Mouse (Mus musculus) liver, postnatal 0 days (tissue): ENCODE results near the gene Surf2. TPM values are rescaled to one million over a fixed set of nuclear protein-coding genes. Genes with fewer than 3 reads are reported as not detected.
A peak's percentile ranks its signal among the peaks of the same experiment; 100 is the strongest.

Experiments
- ATAC-seq: fragments of 200-750 bp; cut with Nextera tagmentation; 2 replicates; pipeline ENCODE4 v1.8.0; 2017; ENCODE audit warnings: mild to moderate bottlenecking, moderate library complexity
- DNase-seq: peaks from one replicate; pipeline ENCODE4 v3.0.0-alpha.2; 2016
- H3K27ac ChIP-seq: fragments of 300-500 bp; sonication (generic); 2 replicates; pipeline ENCODE4 v1.5.1; 2014; ENCODE audit warnings: antibody characterized with exemption, moderate library complexity, mild to moderate bottlenecking, low read depth
- H3K27me3 ChIP-seq: fragments of 300-500 bp; sonication (generic); 2 replicates; pipeline ENCODE4 v1.6.1; 2014; ENCODE audit warnings: low read length, control low read depth, mixed read lengths; ENCODE audit not compliant: insufficient read depth
- H3K36me3 ChIP-seq: fragments of 300-500 bp; sonication (generic); replicated peaks from 2 replicates; pipeline ENCODE4 v1.6.1; 2014; ENCODE audit warnings: mild to moderate bottlenecking, control low read depth, low read length, moderate library complexity, mixed read lengths; ENCODE audit not compliant: insufficient read depth
- H3K4me1 ChIP-seq: fragments of 300-500 bp; sonication (generic); 2 replicates; pipeline ENCODE4 v1.6.1; 2014; ENCODE audit warnings: antibody characterized with exemption, mild to moderate bottlenecking, control low read depth; ENCODE audit not compliant: insufficient read depth
- H3K4me2 ChIP-seq: fragments of 300-500 bp; sonication (generic); 2 replicates; pipeline ENCODE4 v1.6.1; 2014; ENCODE audit warnings: low read depth, mild to moderate bottlenecking, low read length, moderate library complexity, mixed read lengths
- H3K4me3 ChIP-seq: fragments of 300-500 bp; sonication (generic); 2 replicates; pipeline ENCODE4 v1.5.1; 2014; ENCODE audit warnings: low read depth, low read length
- H3K9ac ChIP-seq: fragments of 300-500 bp; sonication (generic); replicated peaks from 2 replicates; pipeline ENCODE4 v1.6.1; 2014; ENCODE audit warnings: mild to moderate bottlenecking, moderate library complexity
- H3K9me3 ChIP-seq: fragments of 300-500 bp; sonication (generic); 2 replicates; pipeline ENCODE4 v1.6.1; 2016; ENCODE audit warnings: mild to moderate bottlenecking, control low read depth, low read length, mixed read lengths
- CTCF ChIP-seq: sonication (generic); IDR thresholded peaks from 2 replicates; pipeline ENCODE4 v1.5.1; 2016; ENCODE audit warnings: antibody characterized with exemption, low read depth
- EP300 ChIP-seq: IDR thresholded peaks from 2 replicates; pipeline ENCODE4 v1.6.1; 2016; ENCODE audit warnings: antibody characterized with exemption, low read depth, mild to moderate bottlenecking
- WGBS: fragments of 180-500 bp; shearing (Covaris S2); extraction: QIAGEN DNeasy Blood & Tissue Kit; methylation state at CpG from one replicate; pipeline ENCODE4 v1.1.7; 2014; ENCODE audit not compliant: insufficient replicate concordance; 5-methylcytosine and 5-hydroxymethylcytosine counted together
- polyA plus RNA-seq: library from polyadenylated mRNA; unstranded; fragments of >200 nt; fragmentation: Nextera tagmentation; extraction: Ambion mirVana; gene quantifications from 2 replicates; pipeline ENCODE4 v1.2.1, GENCODE M21; 2015

Gene Surf2
- polyA plus RNA-seq, 1 experiment from 2014 or later, result 14.6 TPM

GRCm38 (mm10) chr2:26960756-26961155 is 44.6 kb downstream of the Surf2 start:
- H3K9ac ChIP-seq, result no peak overlapping the region
- no peak overlapping the region for H3K27ac ChIP-seq
- no peak overlapping the region for H3K4me3 ChIP-seq
- TF ChIP-seq EP300 (no peak), CTCF (peak; percentile 50)
- no peaks in the 10 kb centered on the region for H3K9me3 ChIP-seq
- no peak for ATAC-seq
- H3K4me2 ChIP-seq, result no peak overlapping the region
- H3K27me3 ChIP-seq, result no peaks in the 10 kb centered on the region
- peaks cover 24% of the 10 kb centered on the region for H3K4me1 ChIP-seq
- H3K36me3 ChIP-seq, result peaks cover 40% of the 10 kb centered on the region
- no peak for DNase-seq
- 77% methylated on average over 4 of the region's 4 CpGs for WGBS

- Histone ChIP-seq H3K4me3 (peak within 1 kb of the TSS; percentile 86), H3K9ac (peak within 1 kb of the TSS; percentile 90), H3K4me2 (peak within 1 kb of the TSS; percentile 82), H3K4me1 (peaks cover 24% of the 10 kb centered on the region), H3K36me3 (peaks cover 23% of the 10 kb centered on the region), H3K9me3 (peaks cover 4% of the 10 kb centered on the region), H3K27ac (peak within 1 kb of the TSS; percentile 100), H3K27me3 (no peaks in the 10 kb centered on the region)
- ATAC-seq (peak; percentile 97), DNase-seq (peak; percentile 93)
- TF ChIP-seq EP300, result no peak; the same call in 1 of the 2 replicates
- no peak for TF ChIP-seq CTCF
- under 1% methylated on average over 50 of the region's 50 CpGs for WGBS
These were observed 48.0 kb downstream of the Surf2 start, which contains the start of gene Rexo4 for GRCm38 (mm10) chr2:26963923-26964723. Rexo4 (minus strand) TSS chr2:26964386.

- Histone ChIP-seq H3K4me3 (peak overlapping the region; percentile 86), H3K27ac (peak overlapping the region; percentile 100), H3K4me2 (peak overlapping the region; percentile 82), H3K36me3 (peaks cover 18% of the 10 kb centered on the region), H3K9ac (peak overlapping the region; percentile 90), H3K4me1 (peaks cover 24% of the 10 kb centered on the region), H3K27me3 (no peaks in the 10 kb centered on the region), H3K9me3 (peaks cover 4% of the 10 kb centered on the region)
- 18% methylated on average over 14 of the region's 14 CpGs for WGBS
- TF ChIP-seq EP300 (peak; percentile 54), CTCF (no peak)
- peak; percentile 18 for ATAC-seq
- DNase-seq, result no peak
These were observed 48.7 kb downstream of the Surf2 start for GRCm38 (mm10) chr2:26964724-26965370.

DNA sequence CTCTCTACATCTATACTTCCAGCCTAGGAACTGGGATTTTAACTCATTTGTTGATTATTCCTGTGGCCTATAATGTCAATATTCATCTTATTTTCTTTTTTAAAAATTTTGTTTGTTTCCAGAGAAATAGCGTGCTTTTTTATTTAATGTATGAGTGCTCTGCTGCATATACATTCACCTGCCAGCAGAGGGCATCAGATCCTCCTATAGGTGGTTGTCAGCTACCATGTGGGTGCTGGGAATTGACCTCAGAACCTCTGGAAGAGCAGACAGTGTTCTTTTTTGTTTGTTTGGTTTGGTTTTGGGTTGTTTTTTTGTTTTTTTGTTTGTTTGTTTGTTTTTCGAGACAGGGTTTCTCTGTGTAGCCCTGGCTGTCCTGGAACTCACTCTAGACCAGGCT is 51.1 kb downstream of the Surf2 start:
- H3K9me3 ChIP-seq, result peaks cover 4% of the 10 kb centered on the region
- ATAC-seq (no peak), DNase-seq (no peak)
- no peaks in the 10 kb centered on the region for H3K27me3 ChIP-seq
- no peak overlapping the region for H3K9ac ChIP-seq
- H3K4me2 ChIP-seq, result no peak overlapping the region
- H3K4me1 ChIP-seq, result peaks cover 16% of the 10 kb centered on the region
- no peak overlapping the region for H3K27ac ChIP-seq
- H3K36me3 ChIP-seq, result no peaks in the 10 kb centered on the region
- H3K4me3 ChIP-seq, result no peak overlapping the region
- TF ChIP-seq EP300 (no peak), CTCF (peak; percentile 44)
- 68% methylated on average over 2 of the region's 2 CpGs for WGBS

Other genes starting within 250 kb of the Surf2 start
- gene Lcn4, start 245.1 kb upstream of the Surf2 start, polyA plus RNA-seq, result 0.14 TPM in 1 of 2 replicates, not detected in the other
- not detected in 2 replicates for gene Abo, start 51.4 kb upstream of the Surf2 start, polyA plus RNA-seq
- 7.5 and 8.4 TPM in 2 replicates for gene Surf6, start 13.5 kb upstream of the Surf2 start, polyA plus RNA-seq
- gene Med22, start 5.7 kb upstream of the Surf2 start, polyA plus RNA-seq, result 13.2 and 14.4 TPM in 2 replicates
- 341 and 347 TPM in 2 replicates for gene Rpl7a, start 5.6 kb upstream of the Surf2 start, polyA plus RNA-seq
- gene Surf1, start 163 bp downstream of the Surf2 start, polyA plus RNA-seq, result 29.8 and 30.1 TPM in 2 replicates
- gene Surf4, start 17.6 kb downstream of the Surf2 start, polyA plus RNA-seq, result 105 and 112 TPM in 2 replicates
- 0.06 TPM in 1 of 2 replicates, not detected in the other for gene Stkld1, start 17.7 kb downstream of the Surf2 start, polyA plus RNA-seq
- gene Rexo4, start 48.0 kb downstream of the Surf2 start, polyA plus RNA-seq, result 13.7 and 14.2 TPM in 2 replicates
- gene Adamts13, start 57.0 kb downstream of the Surf2 start, polyA plus RNA-seq, result 1.7 and 1.9 TPM in 2 replicates
- gene Cacfd1, start 93.6 kb downstream of the Surf2 start, polyA plus RNA-seq, result 21.1 and 23.5 TPM in 2 replicates
- 0.31 and 0.47 TPM in 2 replicates for gene Slc2a6, start 111.6 kb downstream of the Surf2 start, polyA plus RNA-seq
- 0.49 TPM in 1 of 2 replicates, not detected in the other for gene Mymk, start 155.8 kb downstream of the Surf2 start, polyA plus RNA-seq
- gene Adamtsl2, start 163.0 kb downstream of the Surf2 start, polyA plus RNA-seq, result 1.1 and 1.2 TPM in 2 replicates
- not detected in 2 replicates for gene Fam163b, start 226.1 kb downstream of the Surf2 start, polyA plus RNA-seq
- not detected in 2 replicates for gene Dbh, start 248.9 kb downstream of the Surf2 start, polyA plus RNA-seq